Mouse (Mus musculus): ENCODE data around the gene Tenm4. TPM values are rescaled to one million over a fixed set of nuclear protein-coding genes. Genes with fewer than 3 reads are reported as not detected.

Gene Tenm4
- polyA plus RNA-seq, 1 experiment from 2014 or later: 39.7 TPM

- Histone ChIP-seq H3K36me3 (ENCODE audit: insufficient read depth, low read length) (no peaks in the 10 kb centered on the region), H3K27me3 (ENCODE audit: insufficient read depth, low read length) (no peaks in the 10 kb centered on the region), H3K4me1 (ENCODE audit: insufficient read depth, low read length) (peaks cover 8% of the 10 kb centered on the region; the same call in 1 of the 2 replicates), H3K9ac (replicated peaks; ENCODE audit: low read length) (no peak overlapping the region), H3K4me2 (replicated peaks; ENCODE audit: low read depth, low read length) (no peak overlapping the region), H3K4me3 (ENCODE audit: low read length) (no peak overlapping the region), H3K27ac (ENCODE audit: low read length) (no peak overlapping the region), H3K9me3 (ENCODE audit: low read length) (no peaks in the 10 kb centered on the region)
- WGBS: 37% methylated on average over 5 of the region's 5 CpGs
- no peak for ATAC-seq (ENCODE audit: low FRiP score, low TSS enrichment)
Observed at GRCm38 (mm10) chr7:96305382-96305935, 134.4 kb downstream of the Tenm4 start.

GRCm38 (mm10) chr7:96308106-96308505 lies 137.1 kb downstream of the Tenm4 start:
- no peak for ATAC-seq (ENCODE audit: low FRiP score, low TSS enrichment)
- Histone ChIP-seq H3K4me1 (ENCODE audit: insufficient read depth, low read length) (peaks cover 8% of the 10 kb centered on the region; the same call in 1 of the 2 replicates), H3K4me2 (replicated peaks; ENCODE audit: low read depth, low read length) (no peak overlapping the region), H3K36me3 (ENCODE audit: insufficient read depth, low read length) (no peaks in the 10 kb centered on the region), H3K27me3 (ENCODE audit: insufficient read depth, low read length) (no peaks in the 10 kb centered on the region), H3K4me3 (ENCODE audit: low read length) (no peak overlapping the region), H3K9ac (replicated peaks; ENCODE audit: low read length) (no peak overlapping the region), H3K27ac (ENCODE audit: low read length) (no peak overlapping the region), H3K9me3 (ENCODE audit: low read length) (no peaks in the 10 kb centered on the region)
- 28% methylated on average over 6 of the region's 6 CpGs for WGBS

GRCm38 (mm10) chr7:96329343-96329742 lies 158.3 kb downstream of the Tenm4 start:
- Histone ChIP-seq H3K9me3 (ENCODE audit: low read length) (peaks cover 8% of the 10 kb centered on the region), H3K36me3 (ENCODE audit: insufficient read depth, low read length) (peaks cover 12% of the 10 kb centered on the region; the same call in 1 of the 2 replicates), H3K9ac (replicated peaks; ENCODE audit: low read length) (no peak overlapping the region), H3K4me1 (ENCODE audit: insufficient read depth, low read length) (no peaks in the 10 kb centered on the region; the same call in 1 of the 2 replicates), H3K27me3 (ENCODE audit: insufficient read depth, low read length) (no peaks in the 10 kb centered on the region), H3K27ac (ENCODE audit: low read length) (no peak overlapping the region), H3K4me2 (replicated peaks; ENCODE audit: low read depth, low read length) (no peak overlapping the region), H3K4me3 (ENCODE audit: low read length) (no peak overlapping the region)
- 89% methylated on average over 4 of the region's 4 CpGs for WGBS
- ATAC-seq (ENCODE audit: low FRiP score, low TSS enrichment): no peak

GRCm38 (mm10) chr7:96331186-96331585 lies 160.1 kb downstream of the Tenm4 start:
- ATAC-seq (ENCODE audit: low FRiP score, low TSS enrichment): peak; percentile 81

GRCm38 (mm10) chr7:96334361-96334760 lies 163.3 kb downstream of the Tenm4 start:
- Histone ChIP-seq H3K4me2 (replicated peaks; ENCODE audit: low read depth, low read length) (no peak overlapping the region), H3K4me3 (ENCODE audit: low read length) (no peak overlapping the region), H3K9ac (replicated peaks; ENCODE audit: low read length) (no peak overlapping the region), H3K27ac (ENCODE audit: low read length) (no peak overlapping the region), H3K4me1 (ENCODE audit: insufficient read depth, low read length) (no peaks in the 10 kb centered on the region; the same call in 1 of the 2 replicates), H3K36me3 (ENCODE audit: insufficient read depth, low read length) (no peaks in the 10 kb centered on the region), H3K9me3 (ENCODE audit: low read length) (no peaks in the 10 kb centered on the region), H3K27me3 (ENCODE audit: insufficient read depth, low read length) (no peaks in the 10 kb centered on the region)
- 40% methylated on average over 2 of the region's 2 CpGs for WGBS
- ATAC-seq (ENCODE audit: low FRiP score, low TSS enrichment): no peak

More at GRCm38 (mm10) chr7:96331186-96331585, 160.1 kb downstream of the Tenm4 start:
- no peaks in the 10 kb centered on the region for H3K9me3 ChIP-seq (ENCODE audit: low read length)
- WGBS: 57% methylated on average over 1 of the region's 1 CpGs
- no peak overlapping the region for H3K9ac ChIP-seq (replicated peaks; ENCODE audit: low read length)
- peak overlapping the region; percentile 24; the same call in 1 of the 2 replicates for H3K27ac ChIP-seq (ENCODE audit: low read length)
- no peak overlapping the region for H3K4me3 ChIP-seq (ENCODE audit: low read length)
- H3K27me3 ChIP-seq (ENCODE audit: insufficient read depth, low read length): no peaks in the 10 kb centered on the region
- H3K4me1 ChIP-seq (ENCODE audit: insufficient read depth, low read length): no peaks in the 10 kb centered on the region; the same call in 1 of the 2 replicates
- H3K4me2 ChIP-seq (replicated peaks; ENCODE audit: low read depth, low read length): no peak overlapping the region
- H3K36me3 ChIP-seq (ENCODE audit: insufficient read depth, low read length): no peaks in the 10 kb centered on the region

- ATAC-seq (ENCODE audit: low FRiP score, low TSS enrichment): no peak
- H3K36me3 ChIP-seq (ENCODE audit: insufficient read depth, low read length): no peaks in the 10 kb centered on the region
- no peak overlapping the region for H3K4me3 ChIP-seq (ENCODE audit: low read length)
- no peak overlapping the region for H3K27ac ChIP-seq (ENCODE audit: low read length)
- H3K4me1 ChIP-seq (ENCODE audit: insufficient read depth, low read length): no peaks in the 10 kb centered on the region
- no peaks in the 10 kb centered on the region for H3K27me3 ChIP-seq (ENCODE audit: insufficient read depth, low read length)
- no peak overlapping the region for H3K4me2 ChIP-seq (replicated peaks; ENCODE audit: low read depth, low read length)
- H3K9me3 ChIP-seq (ENCODE audit: low read length): no peaks in the 10 kb centered on the region
- no peak overlapping the region for H3K9ac ChIP-seq (replicated peaks; ENCODE audit: low read length)
Observed at GRCm38 (mm10) chr7:96336376-96336775, 165.3 kb downstream of the Tenm4 start.

GRCm38 (mm10) chr7:96340826-96341225 lies 169.8 kb downstream of the Tenm4 start:
- Histone ChIP-seq H3K4me2 (replicated peaks; ENCODE audit: low read depth, low read length) (no peak overlapping the region), H3K27me3 (ENCODE audit: insufficient read depth, low read length) (no peaks in the 10 kb centered on the region), H3K9me3 (ENCODE audit: low read length) (no peaks in the 10 kb centered on the region), H3K4me3 (ENCODE audit: low read length) (no peak overlapping the region), H3K27ac (ENCODE audit: low read length) (no peak overlapping the region), H3K4me1 (ENCODE audit: insufficient read depth, low read length) (no peaks in the 10 kb centered on the region), H3K36me3 (ENCODE audit: insufficient read depth, low read length) (no peaks in the 10 kb centered on the region), H3K9ac (replicated peaks; ENCODE audit: low read length) (no peak overlapping the region)
- 79% methylated on average over 5 of the region's 5 CpGs for WGBS
- no peak for ATAC-seq (ENCODE audit: low FRiP score, low TSS enrichment)

GRCm38 (mm10) chr7:96341479-96341878 lies 170.4 kb downstream of the Tenm4 start:
- H3K9ac ChIP-seq (replicated peaks; ENCODE audit: low read length): no peak overlapping the region
- H3K4me3 ChIP-seq (ENCODE audit: low read length): no peak overlapping the region
- H3K36me3 ChIP-seq (ENCODE audit: insufficient read depth, low read length): no peaks in the 10 kb centered on the region
- WGBS: 74% methylated on average over 2 of the region's 2 CpGs
- ATAC-seq (ENCODE audit: low FRiP score, low TSS enrichment): no peak
- H3K9me3 ChIP-seq (ENCODE audit: low read length): no peaks in the 10 kb centered on the region
- no peak overlapping the region for H3K4me2 ChIP-seq (replicated peaks; ENCODE audit: low read depth, low read length)
- no peak overlapping the region for H3K27ac ChIP-seq (ENCODE audit: low read length)
- no peaks in the 10 kb centered on the region for H3K27me3 ChIP-seq (ENCODE audit: insufficient read depth, low read length)
- no peaks in the 10 kb centered on the region for H3K4me1 ChIP-seq (ENCODE audit: insufficient read depth, low read length)

GRCm38 (mm10) chr7:96342996-96343395 lies 171.9 kb downstream of the Tenm4 start:
- no peak for ATAC-seq (ENCODE audit: low FRiP score, low TSS enrichment)
- Histone ChIP-seq H3K27ac (ENCODE audit: low read length) (no peak overlapping the region), H3K4me2 (replicated peaks; ENCODE audit: low read depth, low read length) (no peak overlapping the region), H3K9me3 (ENCODE audit: low read length) (no peaks in the 10 kb centered on the region), H3K27me3 (ENCODE audit: insufficient read depth, low read length) (no peaks in the 10 kb centered on the region), H3K9ac (replicated peaks; ENCODE audit: low read length) (no peak overlapping the region), H3K4me1 (ENCODE audit: insufficient read depth, low read length) (no peaks in the 10 kb centered on the region), H3K36me3 (ENCODE audit: insufficient read depth, low read length) (no peaks in the 10 kb centered on the region), H3K4me3 (ENCODE audit: low read length) (no peak overlapping the region)
- WGBS: 70% methylated on average over 6 of the region's 6 CpGs

- H3K27ac ChIP-seq (ENCODE audit: low read length): no peak overlapping the region
- ATAC-seq (ENCODE audit: low FRiP score, low TSS enrichment): no peak
Observed at GRCm38 (mm10) chr7:96343667-96344066, 172.6 kb downstream of the Tenm4 start.

More at GRCm38 (mm10) chr7:96343667-96344066, 172.6 kb downstream of the Tenm4 start:
- no peaks in the 10 kb centered on the region for H3K27me3 ChIP-seq (ENCODE audit: insufficient read depth, low read length)
- no peaks in the 10 kb centered on the region for H3K4me1 ChIP-seq (ENCODE audit: insufficient read depth, low read length)
- no peak overlapping the region for H3K4me3 ChIP-seq (ENCODE audit: low read length)
- H3K9me3 ChIP-seq (ENCODE audit: low read length): no peaks in the 10 kb centered on the region
- no peak overlapping the region for H3K9ac ChIP-seq (replicated peaks; ENCODE audit: low read length)
- WGBS: 89% methylated on average over 2 of the region's 2 CpGs
- no peak overlapping the region for H3K4me2 ChIP-seq (replicated peaks; ENCODE audit: low read depth, low read length)
- no peaks in the 10 kb centered on the region for H3K36me3 ChIP-seq (ENCODE audit: insufficient read depth, low read length)

Measured in kidney, embryonic 16.5 days (tissue).